Mouse (Mus musculus) E14TG2a.4 (cell line): Measurements from ENCODE around the gene Tuba1c.

ENCODE experiments used
- CTCF ChIP-seq: conservative IDR thresholded peaks from 2 replicates; pipeline ENCODE4 v1.5.1; 2014; ENCODE audit warnings: low read length
- NANOG ChIP-seq: IDR thresholded peaks from 2 replicates; pipeline ENCODE4 v1.6.1; 2014; ENCODE audit warnings: borderline replicate concordance, low read length, mixed read lengths

GRCm38 (mm10) chr15:99010896-99011295 lies 18.8 kb upstream of the Tuba1c start:
- no peak for TF ChIP-seq CTCF
- no peak for TF ChIP-seq NANOG
